Mouse (Mus musculus) G1E (cell line): ENCODE data around the gene Gm27021. TPM values are rescaled to one million over a fixed set of nuclear protein-coding genes. Genes with fewer than 3 reads are reported as not detected.
A peak's percentile ranks its signal among the peaks of the same experiment; 100 is the strongest.

ENCODE experiments used
- ATAC-seq: 2 replicates; pipeline ENCODE4 v1.8.0; 2016; ENCODE audit warnings: mild to moderate bottlenecking; ENCODE audit not compliant: insufficient number of reproducible peaks, poor library complexity, low FRiP score, severe bottlenecking; ENCODE audit errors: extremely low read depth
- DNase-seq: peaks from one replicate; pipeline ENCODE4 v3.0.0; 2012; ENCODE audit warnings: low spot score
- H3K27me3 ChIP-seq: 2 replicates; pipeline ENCODE4 v1.6.1; 2012; ENCODE audit warnings: mild to moderate bottlenecking, low read length, inconsistent platforms; ENCODE audit not compliant: insufficient read depth
- H3K36me3 ChIP-seq: replicated peaks from 2 replicates; pipeline ENCODE3; 2012; ENCODE audit warnings: mild to moderate bottlenecking, inconsistent platforms
- H3K4me1 ChIP-seq: 2 replicates; pipeline ENCODE4 v1.6.1; 2012; ENCODE audit warnings: low read depth, low read length, inconsistent platforms, mixed read lengths; ENCODE audit not compliant: insufficient read depth
- H3K4me3 ChIP-seq: 2 replicates; pipeline ENCODE4 v1.5.1; 2012; ENCODE audit warnings: low read depth, mild to moderate bottlenecking, inconsistent platforms, low read length, moderate library complexity, mixed read lengths
- H3K9me3 ChIP-seq: replicated peaks from 2 replicates; pipeline ENCODE4 v1.6.1; 2012; ENCODE audit warnings: inconsistent platforms
- CTCF ChIP-seq: IDR thresholded peaks from 2 replicates; pipeline ENCODE4 v1.5.1; 2012; ENCODE audit warnings: low read depth, low read length, inconsistent platforms, mixed read lengths
- GATA1 ChIP-seq: IDR thresholded peaks from 2 replicates; pipeline ENCODE4 v1.6.1; 2012; ENCODE audit warnings: borderline replicate concordance, low read length, inconsistent platforms, mixed read lengths
- GATA2 ChIP-seq: IDR thresholded peaks from 2 replicates; pipeline ENCODE4 v1.6.1; 2012; ENCODE audit warnings: low read depth, low read length, inconsistent platforms, borderline replicate concordance
- POLR2AphosphoS5 ChIP-seq: IDR thresholded peaks from 2 replicates; pipeline ENCODE4 v1.6.1; 2012; ENCODE audit warnings: low read depth, low read length, inconsistent platforms; ENCODE audit not compliant: insufficient replicate concordance
- TAL1 ChIP-seq: conservative IDR thresholded peaks from 2 replicates; pipeline ENCODE4 v1.6.1; 2012; ENCODE audit warnings: low read depth, low read length, inconsistent platforms, mixed read lengths
- polyA plus RNA-seq: library from polyadenylated mRNA; stranded (reverse); fragments of >175 nt; gene quantifications from 2 replicates; pipeline ENCODE4 v1.2.3, GENCODE M21; 2012
- total RNA-seq, 2 experiments: library from RNA; stranded (forward) in 1 of 2; stranded (reverse) in 1 of 2; fragments of 200-1000 nt in 1 of 2; fragments of >200 nt in 1 of 2; fragmentation: Nextera tagmentation in 1 of 2; gene quantifications; 2 replicates each; pipeline ENCODE4 v1.2.3; 2014 to 2017

Gm27021 gene
- total and polyA plus RNA-seq, 3 experiments, result 0.77 TPM; not detected in 2

DNA sequence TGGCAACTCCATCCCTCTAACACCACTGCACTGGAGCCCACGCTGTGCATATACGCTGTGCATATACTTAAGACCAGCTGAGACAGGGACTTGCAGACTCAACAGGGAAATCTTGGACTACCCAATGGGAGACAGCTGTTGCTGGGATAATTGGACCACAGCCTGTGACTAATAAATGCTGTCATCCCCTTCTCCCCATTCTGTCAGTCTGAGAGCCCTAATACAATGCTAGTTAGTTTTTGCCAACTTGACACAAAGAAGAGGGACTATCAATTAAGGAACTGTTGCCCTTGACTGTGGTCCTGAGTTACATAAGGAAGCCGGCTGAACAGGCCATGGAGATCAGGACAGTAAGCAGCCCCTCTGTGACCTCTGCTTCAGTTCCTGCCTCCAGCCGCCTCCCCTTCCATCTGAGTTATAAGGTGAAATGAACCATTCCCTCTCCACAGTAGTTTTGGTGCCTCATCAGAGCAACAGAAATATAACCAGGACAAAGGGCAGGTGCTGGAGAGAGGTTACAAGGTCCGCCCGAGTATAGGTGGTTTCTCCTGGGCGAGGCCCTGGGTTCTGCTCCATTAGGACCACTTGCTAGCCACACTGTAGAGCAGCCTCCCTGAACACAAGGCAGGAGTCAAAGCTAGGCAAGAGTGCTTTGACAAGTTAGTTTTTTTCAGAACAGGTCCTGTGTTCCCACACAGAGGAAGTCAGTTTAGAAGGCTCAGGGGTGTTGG is 11.4 kb downstream of the Gm27021 start:
- DNase-seq (no peak), ATAC-seq (no peak)
- peaks cover 95% of the 10 kb centered on the region for H3K36me3 ChIP-seq
- H3K4me3 ChIP-seq, result no peak overlapping the region
- H3K27me3 ChIP-seq, result no peaks in the 10 kb centered on the region
- H3K4me1 ChIP-seq, result peaks cover 12% of the 10 kb centered on the region
- H3K9me3 ChIP-seq, result no peaks in the 10 kb centered on the region
- no peak for TF ChIP-seq POLR2AphosphoS5
- TF ChIP-seq CTCF, result no peak
- no peak for TF ChIP-seq GATA1

DNA sequence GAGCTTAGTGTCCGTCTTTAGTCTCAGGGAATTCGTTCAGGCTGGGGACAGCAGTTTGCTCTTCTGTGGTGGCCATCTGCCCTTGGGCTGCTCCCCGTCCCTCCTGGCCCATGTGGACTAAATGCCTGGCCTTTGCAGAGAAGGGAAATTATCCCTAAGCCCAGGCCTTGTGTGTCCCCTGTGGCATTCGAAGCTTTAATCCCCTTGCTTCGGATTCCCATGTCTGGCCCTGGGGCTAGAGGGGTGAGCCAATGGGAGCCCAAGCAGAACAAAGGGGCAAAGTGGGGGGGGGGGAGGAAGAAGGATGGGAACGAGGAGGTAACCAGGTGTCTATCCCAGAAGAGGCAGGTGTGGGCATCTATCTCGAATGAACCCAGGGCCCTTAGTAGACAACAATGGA is 20.3 kb downstream of the Gm27021 start, which contains the start of gene 1190005I06Rik:
Gene 1190005I06Rik, minus strand, starts transcription at position 101 of the 400 bp plus-strand sequence.
- no peak for DNase-seq

DNA sequence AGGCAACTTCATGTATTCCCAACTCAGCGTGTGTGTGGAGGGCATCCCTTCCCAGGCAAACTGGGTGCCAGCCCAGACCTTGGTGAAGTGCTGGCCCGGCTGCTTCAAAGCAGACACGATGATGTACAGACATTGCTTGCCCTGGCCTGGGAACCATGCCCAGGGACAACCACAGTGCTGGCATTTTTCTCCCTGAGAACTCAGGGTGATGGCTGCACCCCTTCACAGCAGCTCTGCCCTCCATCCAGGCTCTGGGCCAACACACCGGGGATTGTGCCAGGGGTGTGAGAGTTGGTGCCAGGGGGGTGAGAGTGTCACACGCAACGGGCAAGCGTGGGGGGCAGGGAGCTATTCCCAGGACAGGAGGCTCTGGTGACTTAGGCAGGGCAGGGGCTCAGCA is 23.2 kb downstream of the Gm27021 start:
- Histone ChIP-seq H3K9me3 (no peaks in the 10 kb centered on the region), H3K4me3 (no peak overlapping the region), H3K27me3 (peaks cover 25% of the 10 kb centered on the region; the same call in 1 of the 2 replicates), H3K36me3 (no peaks in the 10 kb centered on the region), H3K4me1 (no peaks in the 10 kb centered on the region)
- no peak for DNase-seq
- TF ChIP-seq POLR2AphosphoS5, result no peak
- TF ChIP-seq CTCF, result no peak
- no peak for TF ChIP-seq TAL1
- TF ChIP-seq GATA1, result no peak
- TF ChIP-seq GATA2, result no peak
- ATAC-seq, result no peak

More for the DNA sequence above, 20.3 kb downstream of the Gm27021 start, which contains the start of gene 1190005I06Rik:
- TF ChIP-seq TAL1 (no peak), GATA1 (no peak), POLR2AphosphoS5 (no peak), GATA2 (no peak), CTCF (no peak)
- Histone ChIP-seq H3K27me3 (peaks cover 18% of the 10 kb centered on the region; the same call in 1 of the 2 replicates), H3K4me1 (peaks cover 4% of the 10 kb centered on the region; the same call in 1 of the 2 replicates), H3K9me3 (no peaks in the 10 kb centered on the region), H3K36me3 (peaks cover 22% of the 10 kb centered on the region), H3K4me3 (no peak within 1 kb of the TSS)
- no peak for ATAC-seq

- no peak for ATAC-seq
- Histone ChIP-seq H3K27me3 (peaks cover 30% of the 10 kb centered on the region; the same call in 1 of the 2 replicates), H3K9me3 (no peaks in the 10 kb centered on the region), H3K4me1 (no peaks in the 10 kb centered on the region), H3K4me3 (no peak overlapping the region), H3K36me3 (no peaks in the 10 kb centered on the region)
- TF ChIP-seq CTCF, result no peak
- TF ChIP-seq GATA2, result no peak
- no peak for TF ChIP-seq TAL1
- no peak for TF ChIP-seq POLR2AphosphoS5
- TF ChIP-seq GATA1, result no peak
- DNase-seq, result no peak
Measured at GRCm38 (mm10) chr8:120642031-120642662, 25.7 kb downstream of the Gm27021 start.

- TF ChIP-seq TAL1 (no peak), GATA1 (no peak), CTCF (no peak), GATA2 (no peak), POLR2AphosphoS5 (no peak)
- no peak overlapping the region for H3K4me3 ChIP-seq
- no peaks in the 10 kb centered on the region for H3K9me3 ChIP-seq
- H3K36me3 ChIP-seq, result no peaks in the 10 kb centered on the region
- ATAC-seq (no peak), DNase-seq (no peak)
- H3K4me1 ChIP-seq, result no peaks in the 10 kb centered on the region
- peaks cover 31% of the 10 kb centered on the region for H3K27me3 ChIP-seq
Measured at GRCm38 (mm10) chr8:120641245-120641644, 26.6 kb downstream of the Gm27021 start.

- H3K27me3 ChIP-seq, result peaks cover 45% of the 10 kb centered on the region
- ATAC-seq (no peak), DNase-seq (no peak)
- no peaks in the 10 kb centered on the region for H3K9me3 ChIP-seq
- peak overlapping the region; percentile 7; the same call in 1 of the 2 replicates for H3K4me3 ChIP-seq
- H3K4me1 ChIP-seq, result no peaks in the 10 kb centered on the region
- H3K36me3 ChIP-seq, result no peaks in the 10 kb centered on the region
- TF ChIP-seq POLR2AphosphoS5 (no peak), GATA2 (no peak), TAL1 (no peak), GATA1 (no peak), CTCF (no peak)
Measured at GRCm38 (mm10) chr8:120634329-120634839, 33.5 kb downstream of the Gm27021 start.
